Mouse (Mus musculus) Muller cell, postnatal 12 days (primary cell): Measurements from ENCODE around the gene Sumf1.
A peak's percentile ranks its signal among the peaks of the same experiment; 100 is the strongest.

Experiments used
- DNase-seq: peaks from one replicate; pipeline ENCODE4 v3.0.0-alpha.2; 2015; ENCODE audit errors: inconsistent ontology term

Sumf1 gene

GRCm38 (mm10) chr6:108091296-108091695 lies 94.1 kb downstream of the Sumf1 start:
- no peak for DNase-seq

- no peak for DNase-seq
These were observed 109.5 kb downstream of the Sumf1 start for GRCm38 (mm10) chr6:108075857-108076256.

GRCm38 (mm10) chr6:108074624-108075023 lies 110.8 kb downstream of the Sumf1 start:
- no peak for DNase-seq

GRCm38 (mm10) chr6:108073931-108074330 lies 111.5 kb downstream of the Sumf1 start:
- no peak for DNase-seq

DNA sequence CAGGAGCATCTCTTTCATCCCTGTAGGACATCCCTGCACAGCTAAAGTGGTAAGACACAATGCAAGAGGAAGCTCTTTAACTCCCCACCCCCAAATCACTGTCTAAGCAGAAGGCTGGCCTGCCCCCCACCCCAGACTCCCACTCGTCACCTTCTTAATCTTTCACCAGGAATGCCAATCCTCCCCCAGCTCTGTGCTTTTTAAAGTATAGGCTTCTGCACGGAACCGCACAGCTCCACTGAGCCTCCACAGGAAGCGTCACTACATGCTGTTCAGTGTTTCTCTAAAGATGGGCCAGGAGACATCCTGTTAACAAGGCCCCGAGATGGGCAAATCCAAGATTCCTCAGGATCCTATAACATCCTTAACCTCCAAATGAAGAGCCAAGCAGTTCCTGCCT lies 112.3 kb downstream of the Sumf1 start:
- DNase-seq = no peak

DNA sequence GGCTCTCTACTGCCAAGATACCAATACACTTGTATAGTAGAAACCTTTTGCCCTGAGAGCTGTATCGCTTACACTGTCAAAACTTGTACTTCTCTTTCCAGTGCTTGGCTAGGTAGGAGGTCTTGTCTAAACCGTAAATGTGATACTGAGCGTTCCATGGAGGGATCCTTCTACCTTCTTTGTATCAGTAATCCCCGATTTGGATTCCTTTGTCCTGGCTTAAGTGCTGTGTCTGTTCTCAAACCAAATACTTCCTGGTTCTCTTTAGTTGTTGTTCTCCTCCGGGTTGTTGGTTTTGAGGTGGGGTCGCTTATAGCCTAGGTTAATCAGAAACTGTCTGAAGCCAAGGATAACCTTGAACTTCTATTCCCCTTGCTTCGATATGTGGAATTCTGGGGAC lies 114.4 kb downstream of the Sumf1 start:
- DNase-seq = no peak

- DNase-seq = peak; percentile 93
These were observed 119.8 kb downstream of the Sumf1 start for GRCm38 (mm10) chr6:108065583-108065982.

GRCm38 (mm10) chr6:108064918-108065526 lies 120.4 kb downstream of the Sumf1 start, which contains the start of gene Setmar:
Gene Setmar, plus strand, starts transcription at chr6:108065045.
- peak; percentile 99 for DNase-seq

GRCm38 (mm10) chr6:108061121-108061520 lies 124.3 kb downstream of the Sumf1 start:
- peak; percentile 64 for DNase-seq

DNA sequence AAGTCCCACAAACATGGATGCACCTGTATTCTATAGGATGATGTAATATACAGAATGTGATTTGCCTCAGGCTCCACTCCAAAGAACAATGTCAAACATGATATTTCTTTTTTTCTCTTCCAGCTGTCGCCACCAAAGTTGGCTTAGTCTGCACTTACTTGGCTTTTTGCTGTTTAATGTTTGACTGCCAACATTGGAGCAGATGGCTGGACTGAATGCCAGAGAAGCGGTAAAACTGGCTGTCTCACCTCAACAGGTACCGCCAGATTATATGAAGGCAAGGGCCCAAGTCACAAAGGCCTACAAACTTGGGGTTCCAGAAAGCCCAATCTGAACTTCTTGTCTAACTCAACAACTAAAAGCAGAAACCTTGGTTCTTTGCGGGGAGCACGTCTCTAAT lies 127.3 kb downstream of the Sumf1 start:
- no peak for DNase-seq

GRCm38 (mm10) chr6:108057353-108057752 lies 128.0 kb downstream of the Sumf1 start:
- no peak for DNase-seq
